Mouse (Mus musculus): ENCODE measurements around the gene Ccdc167. TPM values are rescaled to one million over a fixed set of nuclear protein-coding genes. Genes with fewer than 3 reads are reported as not detected.

The Ccdc167 gene
- total RNA-seq (2023): 10 to 100 TPM; 16.0 to 16.7 TPM

DNA sequence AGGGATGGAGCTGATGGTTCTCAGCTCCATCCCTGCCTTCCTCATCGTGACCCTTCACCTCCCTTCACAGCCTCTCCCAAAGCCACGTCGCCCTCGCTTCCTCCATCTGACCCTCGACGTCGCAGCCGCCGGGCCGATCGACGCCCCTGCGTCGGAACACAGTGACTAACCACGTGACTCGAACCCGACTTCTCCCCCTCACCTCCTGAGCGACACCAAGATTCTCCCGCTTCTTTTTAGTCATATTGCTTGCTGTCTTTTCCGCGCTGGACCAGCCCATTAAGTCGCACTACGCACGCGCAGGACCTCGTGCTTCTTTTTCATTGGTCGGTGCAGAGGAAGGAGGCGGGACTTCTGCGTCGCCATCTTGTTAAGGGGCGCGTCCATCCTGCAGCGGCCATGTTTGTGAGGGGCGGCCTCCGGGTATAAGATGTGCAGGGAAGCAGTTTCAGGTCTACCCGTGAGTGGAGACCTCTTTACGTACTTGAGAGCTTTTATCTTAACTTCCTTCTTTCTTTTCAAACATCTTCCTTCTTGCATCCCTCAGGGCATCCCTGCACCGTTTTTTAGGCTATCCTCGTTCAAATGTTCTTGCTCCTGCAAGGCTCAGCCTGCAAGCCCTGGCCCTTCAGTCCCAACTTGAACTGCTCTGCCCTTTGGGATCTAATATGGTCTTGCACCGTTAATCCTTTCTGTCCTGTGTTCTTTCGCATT lies at the start of gene Ccdc167:
Gene Ccdc167, minus strand, starts transcription at position 313 of the 714 bp plus-strand sequence.

DNA sequence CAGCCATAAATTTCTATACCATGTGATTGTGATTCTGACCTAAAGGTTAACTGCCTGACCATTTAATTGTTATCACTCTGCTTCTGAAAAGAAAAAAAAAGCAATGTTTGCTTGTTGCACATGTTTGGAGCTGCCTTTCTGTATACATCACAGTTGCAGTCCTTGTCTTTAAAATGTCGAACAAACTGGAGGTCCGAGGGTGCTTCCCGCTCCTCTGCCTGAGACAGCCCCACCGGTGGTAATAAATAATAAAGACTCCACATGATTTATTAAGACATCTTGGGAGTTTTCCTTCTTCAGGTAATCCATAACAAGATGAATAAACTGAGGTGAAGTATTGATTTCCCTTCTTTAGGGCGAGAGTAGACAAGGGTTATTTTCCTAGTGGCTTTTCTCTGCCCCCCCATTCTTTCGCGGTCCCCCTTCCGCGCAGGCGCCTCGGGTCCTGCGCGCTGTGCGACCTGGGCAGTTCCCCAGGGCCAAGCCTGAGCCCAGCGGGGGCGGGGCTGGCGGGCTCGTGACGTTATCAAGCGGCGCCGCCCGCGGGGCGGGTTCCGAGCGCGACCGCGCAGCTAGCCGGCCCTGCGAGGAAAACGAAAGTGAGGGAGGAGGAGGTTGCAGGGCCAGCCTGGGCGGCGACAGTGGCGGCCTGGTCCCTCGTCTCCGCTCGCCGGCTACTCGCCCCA lies 56.6 kb downstream of the Ccdc167 start, which contains the start of gene Cmtr1:
Gene Cmtr1, plus strand, starts transcription at position 520 of the 686 bp plus-strand sequence.

Other genes with a start within 250 kb of the Ccdc167 start
- gene Pim1, start 226.3 kb downstream of the Ccdc167 start, total RNA-seq (2023): 100 to 1,000 TPM; 319 to 390 TPM
- not detected for gene Gm17657, start 167.4 kb downstream of the Ccdc167 start, total RNA-seq (2023)
- gene Tbc1d22b, start 167.3 kb downstream of the Ccdc167 start, total RNA-seq (2023): 10 to 100 TPM; 12.4 to 13.0 TPM
- gene Tmem217, start 164.7 kb downstream of the Ccdc167 start, total RNA-seq (2023): not detected
- gene Rnf8, start 102.3 kb downstream of the Ccdc167 start, total RNA-seq (2023): 10 to 100 TPM; 25.7 TPM
- gene Gm28043, start 102.2 kb downstream of the Ccdc167 start, total RNA-seq (2023): 10 to 100 TPM; 13.3 to 13.5 TPM
- 100 to 1,000 TPM; 183 to 202 TPM for gene Cmtr1, start 56.4 kb downstream of the Ccdc167 start, total RNA-seq (2023)